In the genomic region with DNA sequence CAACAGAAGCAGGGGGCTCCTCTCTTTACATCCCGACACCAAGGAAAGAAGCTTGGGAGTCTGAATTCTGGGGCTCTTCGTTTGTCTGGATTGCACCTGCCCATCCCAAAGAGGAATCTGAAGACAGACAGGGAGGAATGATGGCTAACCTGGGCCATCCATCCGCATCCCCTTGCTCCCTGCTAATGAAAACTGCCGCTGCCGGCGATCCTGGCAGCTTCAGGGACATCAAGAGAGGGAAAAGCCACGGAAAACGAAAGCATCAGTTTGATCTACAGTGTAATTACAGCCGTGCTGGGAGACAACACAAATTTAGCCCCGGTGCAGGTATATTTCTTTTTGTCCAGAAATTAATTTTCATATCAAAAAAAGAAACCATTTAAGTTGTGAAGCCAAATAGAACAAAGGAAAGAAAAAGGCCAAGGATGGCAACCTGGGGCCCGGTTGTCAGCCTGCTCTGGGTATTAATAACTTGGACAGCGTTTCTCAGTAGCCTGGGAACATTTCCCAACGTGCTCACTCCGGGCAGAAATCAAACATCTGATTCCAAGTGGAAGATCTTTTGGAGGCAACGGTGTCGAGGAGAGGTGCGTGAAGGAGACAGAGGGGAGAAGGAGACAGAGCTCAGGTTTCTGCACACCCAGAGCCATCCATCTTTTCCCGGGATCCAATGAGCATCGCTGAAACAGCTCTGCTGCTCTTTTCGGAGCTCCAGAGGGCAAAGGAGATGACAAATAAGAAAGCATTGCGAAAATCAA, we compare ENCODE assay signal across 14 mouse cellular contexts.
DNase-seq lines count a peak whose midpoint lies in the region; ATAC-seq lines count a peak whose summit lies in the region.
"Had no signal": no experiment of that assay in that cellular context is flagged by ENCODE, and none has a peak within 500 bp of the region (broad histone marks: within the 10 kb centered on the region; RNA-seq: fewer than 3 reads in every experiment).

No protein-coding gene starts in this region.

- intact Hi-C loops in left cerebral cortex, postnatal 10 days (cut with DNase I): no loop called here

- ATAC-seq in heart, embryonic 14.5 days (ENCODE audit: insufficient number of reproducible peaks, insufficient read depth, low FRiP score, low read depth): no peak
- ATAC-seq in hindbrain, embryonic 14.5 days (ENCODE audit: low FRiP score): no peak
- no peak for ATAC-seq in kidney, embryonic 14.5 days (ENCODE audit: low FRiP score, low TSS enrichment)

- H3K4me3 ChIP-seq in heart, embryonic 14.5 days (ENCODE audit: control insufficient read depth in 1 of 2, insufficient read depth in 1 of 2, low read depth in 1 of 2, low read length in 2 of 2): peak overlapping the region; percentile 6 to 16; a peak in 2 of 4 replicates
- no peak overlapping the region for H3K4me3 ChIP-seq in hindbrain, embryonic 14.5 days (replicated peaks; ENCODE audit: low read length)
- H3K4me3 ChIP-seq in kidney, embryonic 14.5 days (ENCODE audit: low read length): no peak overlapping the region
- H3K4me3 ChIP-seq: embryonic facial prominence, embryonic 12.5 days; forebrain, embryonic 10.5 days had no signal

- H3K4me1 ChIP-seq in heart, embryonic 14.5 days (ENCODE audit: control insufficient read depth in 2 of 2, insufficient read depth in 2 of 2, low read length in 2 of 2): peaks cover 6 to 19% of the 10 kb centered on the region in 2 experiments
- H3K4me1 ChIP-seq in hindbrain, embryonic 14.5 days (replicated peaks; ENCODE audit: control insufficient read depth, insufficient read depth, low read length): peaks cover 25% of the 10 kb centered on the region
- H3K4me1 ChIP-seq in kidney, embryonic 14.5 days (ENCODE audit: control insufficient read depth, insufficient read depth, low read length): no peaks in the 10 kb centered on the region
- H3K4me1 ChIP-seq: embryonic facial prominence, embryonic 12.5 days had no signal

- no peak for DNase-seq in heart, postnatal 4 days
- peak; percentile 81 for DNase-seq in brain, adult 2 months (ENCODE audit: low read depth, low spot score)
- peak; percentile 69 for DNase-seq in cerebellum, adult 8-10 months
- no peak for DNase-seq in hindbrain, embryonic 14.5 days (ENCODE audit: low spot score)
- DNase-seq in left cerebral cortex, postnatal 10 days (ENCODE audit: extremely low spot score in 1 of 2, low spot score in 2 of 2): no peak
- DNase-seq: kidney, adult 8-10 months; layer of hippocampus, adult 9-11 months; left cerebral cortex, postnatal 4 days; lung, postnatal 36 days had no signal

- peak overlapping the region; percentile 58 for H3K4me2 ChIP-seq in heart, embryonic 14.5 days (ENCODE audit: low read length)
- H3K4me2 ChIP-seq in hindbrain, embryonic 14.5 days (replicated peaks): no peak overlapping the region
- no peak overlapping the region for H3K4me2 ChIP-seq in kidney, embryonic 14.5 days (replicated peaks; ENCODE audit: low read depth, low read length)
- H3K4me2 ChIP-seq: embryonic facial prominence, embryonic 12.5 days had no signal

- WGBS in heart, embryonic 14.5 days: 46% methylated on average over 21 of the region's 21 CpGs
- 55% methylated on average over 21 of the region's 21 CpGs for WGBS in hindbrain, embryonic 14.5 days
- 47% methylated on average over 21 of the region's 21 CpGs for WGBS in kidney, embryonic 14.5 days

- H3K27ac ChIP-seq in heart, embryonic 14.5 days (replicated peaks in 1 of 2; ENCODE audit: control insufficient read depth in 1 of 2, insufficient read depth in 1 of 2, low read depth in 2 of 2, low read length in 2 of 2): no peak overlapping the region
- peak overlapping the region; percentile 23 for H3K27ac ChIP-seq in hindbrain, embryonic 14.5 days
- H3K27ac ChIP-seq in kidney, embryonic 14.5 days (ENCODE audit: low read depth, low read length): no peak overlapping the region
- H3K27ac ChIP-seq: embryonic facial prominence, embryonic 12.5 days; forebrain, embryonic 10.5 days; liver, embryonic 14.5 days had no signal

- no peaks in the 10 kb centered on the region for H3K27me3 ChIP-seq in heart, embryonic 14.5 days (ENCODE audit: control insufficient read depth, insufficient read depth, low read length)
- H3K27me3 ChIP-seq in hindbrain, embryonic 14.5 days (ENCODE audit: control insufficient read depth, insufficient read depth, low read length): no peaks in the 10 kb centered on the region
- no peaks in the 10 kb centered on the region for H3K27me3 ChIP-seq in kidney, embryonic 14.5 days (ENCODE audit: control insufficient read depth, insufficient read depth, low read length)
- H3K27me3 ChIP-seq: embryonic facial prominence, embryonic 12.5 days had no signal

- no peaks in the 10 kb centered on the region for H3K9me3 ChIP-seq in heart, embryonic 14.5 days (ENCODE audit: control insufficient read depth, low read length)
- no peaks in the 10 kb centered on the region for H3K9me3 ChIP-seq in hindbrain, embryonic 14.5 days (ENCODE audit: control insufficient read depth, low read length)
- no peaks in the 10 kb centered on the region for H3K9me3 ChIP-seq in kidney, embryonic 14.5 days (ENCODE audit: control insufficient read depth, low read length)
- H3K9me3 ChIP-seq: embryonic facial prominence, embryonic 12.5 days; forebrain, embryonic 10.5 days had no signal

- H3K36me3 ChIP-seq in heart, embryonic 14.5 days (ENCODE audit: control insufficient read depth, insufficient read depth, low read length): no peaks in the 10 kb centered on the region
- H3K36me3 ChIP-seq in hindbrain, embryonic 14.5 days (replicated peaks; ENCODE audit: control insufficient read depth, insufficient read depth): no peaks in the 10 kb centered on the region
- no peaks in the 10 kb centered on the region for H3K36me3 ChIP-seq in kidney, embryonic 14.5 days (ENCODE audit: control insufficient read depth, insufficient read depth, low read length)
- H3K36me3 ChIP-seq: embryonic facial prominence, embryonic 12.5 days; forebrain, embryonic 10.5 days had no signal

- H3K9ac ChIP-seq in heart, embryonic 14.5 days (ENCODE audit: low read length): no peak overlapping the region
- H3K9ac ChIP-seq in hindbrain, embryonic 14.5 days: no peak overlapping the region
- H3K9ac ChIP-seq in kidney, embryonic 14.5 days (ENCODE audit: low read depth, low read length): no peak overlapping the region
- H3K9ac ChIP-seq: embryonic facial prominence, embryonic 12.5 days; liver, embryonic 14.5 days had no signal

Comparison
In these comparisons a context has a peak if more than half of its experiments do, and no peak if none do; other contexts are left out.
1. H3K4me3 ChIP-seq: peak in heart, embryonic 14.5 days (2 of 2); none in hindbrain, embryonic 14.5 days (single experiment) and kidney, embryonic 14.5 days (single experiment).
2. DNase-seq: peak in brain, adult 2 months (single experiment) and cerebellum, adult 8-10 months (single experiment); none in heart, postnatal 4 days (single experiment), hindbrain, embryonic 14.5 days (single experiment) and left cerebral cortex, postnatal 10 days (0 of 2).